Mouse (Mus musculus): Measurements from ENCODE around the gene Rpl37.

DNA sequence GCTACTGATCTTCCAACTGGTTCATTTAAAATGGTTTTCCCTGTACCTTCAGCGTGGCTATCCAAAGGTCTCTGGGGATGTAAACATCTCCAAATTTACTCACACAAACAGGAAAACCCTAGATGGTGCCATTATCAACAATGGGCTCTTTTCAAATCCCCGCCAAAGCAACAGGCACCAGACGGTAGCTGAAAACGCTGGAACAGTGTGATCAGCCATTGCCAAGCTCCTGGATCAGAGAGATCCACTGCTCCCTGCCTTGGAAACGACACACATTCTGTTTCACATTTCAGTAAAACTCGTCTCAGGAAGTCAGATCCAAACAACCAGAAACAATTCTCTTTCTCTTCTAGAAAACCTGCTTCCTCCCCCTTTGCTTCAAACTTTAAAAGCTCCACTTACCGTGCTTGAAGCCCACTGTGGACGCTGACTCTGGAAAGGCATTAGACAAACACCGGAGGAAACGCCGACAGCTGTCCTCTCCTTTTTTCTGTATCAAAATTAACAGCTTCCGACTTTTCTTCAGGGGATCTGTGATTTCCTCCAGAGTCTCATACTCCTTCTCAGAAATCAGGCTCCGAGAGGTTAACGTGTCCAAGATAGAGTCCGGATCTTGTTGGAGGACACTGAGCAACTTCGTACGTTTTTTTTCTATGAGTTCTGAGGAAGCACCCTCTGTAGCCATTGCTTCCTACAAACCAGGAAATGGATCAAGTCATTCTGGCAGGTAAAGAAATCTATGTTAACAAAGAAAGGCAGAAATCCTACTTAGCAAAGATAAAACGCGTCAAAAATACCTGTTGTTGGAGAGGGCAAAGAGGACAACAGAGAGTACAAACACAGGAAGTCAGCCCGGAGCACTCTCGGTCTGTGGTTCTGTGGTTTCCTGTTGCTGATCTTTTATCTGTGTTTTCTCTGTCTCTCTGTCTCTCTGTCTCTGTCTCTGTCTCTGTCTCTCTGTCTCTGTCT, 8.5 kb upstream of the Rpl37 start, which contains the start of gene Card6:
- no peak for TF ChIP-seq EP300 (IDR thresholded peaks at IDR 0.05; ENCODE audit: low read depth)
- no peak for TF ChIP-seq CTCF (IDR thresholded peaks at IDR 0.05; ENCODE audit: low read depth)
